Mouse (Mus musculus) liver, adult 2 months (tissue): Measurements from ENCODE around the gene Cldn3.

ENCODE experiments used
- CTCF ChIP-seq: fragments of 200-500 bp; IDR thresholded peaks from 2 replicates; pipeline ENCODE4 v1.5.1; 2011; ENCODE audit warnings: low read depth, low read length, control low read depth
- POLR2A ChIP-seq: fragments of 200-500 bp; IDR thresholded peaks from 2 replicates; pipeline ENCODE4 v1.6.1; 2011; ENCODE audit warnings: low read length, control low read depth; ENCODE audit not compliant: insufficient read depth; ENCODE audit errors: extremely low read depth

GRCm38 (mm10) chr5:135016224-135016759 lies 30.3 kb downstream of the Cldn3 start:
- no peak for TF ChIP-seq POLR2A
- peak; percentile 58; the same call in 1 of the 2 replicates for TF ChIP-seq CTCF
